Mouse (Mus musculus) spleen, adult 10 weeks (tissue): Measurements from ENCODE around the gene Tmem179b. TPM values are rescaled to one million over a fixed set of nuclear protein-coding genes. Genes with fewer than 3 reads are reported as not detected.

ENCODE experiments used
- polyA plus RNA-seq: library from polyadenylated mRNA; stranded (reverse); fragments of 350-450 nt; fragmentation: Illumina TruSeq; extraction: RNeasy Lipid Tissue Mini Kit (QIAGEN cat#74804); gene quantifications from one replicate; pipeline ENCODE4 v1.2.3, GENCODE M21; 2015; ENCODE audit warnings: low replicate concordance; ENCODE audit not compliant: insufficient read depth

The Tmem179b gene
- polyA plus RNA-seq, 1 experiment from 2014 or later, result 89.0 TPM

Other genes starting within 250 kb of the Tmem179b start
- not detected for gene Slc22a8, start 183.2 kb downstream of the Tmem179b start, polyA plus RNA-seq
- gene Slc22a6, start 156.4 kb downstream of the Tmem179b start, polyA plus RNA-seq, result not detected
- not detected for gene Chrm1, start 110.7 kb downstream of the Tmem179b start, polyA plus RNA-seq
- 149 TPM for gene Slc3a2, start 51.1 kb downstream of the Tmem179b start, polyA plus RNA-seq
- 70.3 TPM for gene Wdr74, start 38.6 kb downstream of the Tmem179b start, polyA plus RNA-seq
- gene 1700092M07Rik, start 33.7 kb downstream of the Tmem179b start, polyA plus RNA-seq, result not detected
- gene Stx5a, start 33.1 kb downstream of the Tmem179b start, polyA plus RNA-seq, result 145 TPM
- gene Nxf1, start 17.4 kb downstream of the Tmem179b start, polyA plus RNA-seq, result 395 TPM
- 36.9 TPM for gene Tmem223, start 3.5 kb downstream of the Tmem179b start, polyA plus RNA-seq
- gene Taf6l, start 11.9 kb upstream of the Tmem179b start, polyA plus RNA-seq, result 4.8 TPM
- 131 TPM for gene Polr2g, start 24.1 kb upstream of the Tmem179b start, polyA plus RNA-seq
- gene Zbtb3, start 28.1 kb upstream of the Tmem179b start, polyA plus RNA-seq, result 3.1 TPM
- 67.2 TPM for gene Ttc9c, start 44.9 kb upstream of the Tmem179b start, polyA plus RNA-seq
- gene Hnrnpul2, start 45.5 kb upstream of the Tmem179b start, polyA plus RNA-seq, result 172 TPM
- not detected for gene AC129217.1, start 55.3 kb upstream of the Tmem179b start, polyA plus RNA-seq
- 33.6 TPM for gene Bscl2, start 63.0 kb upstream of the Tmem179b start, polyA plus RNA-seq
- gene Gng3, start 64.7 kb upstream of the Tmem179b start, polyA plus RNA-seq, result 0.14 TPM
- 0.33 TPM for gene Lrrn4cl, start 76.3 kb upstream of the Tmem179b start, polyA plus RNA-seq
- 103 TPM for gene Ubxn1, start 97.0 kb upstream of the Tmem179b start, polyA plus RNA-seq
- 14.9 TPM for gene Uqcc3, start 106.5 kb upstream of the Tmem179b start, polyA plus RNA-seq
- gene Lbhd1, start 109.3 kb upstream of the Tmem179b start, polyA plus RNA-seq, result 85.8 TPM
- gene Gm49403, start 109.5 kb upstream of the Tmem179b start, polyA plus RNA-seq, result not detected
- gene 1810009A15Rik, start 114.4 kb upstream of the Tmem179b start, polyA plus RNA-seq, result 31.6 TPM
- gene Gm49416, start 114.5 kb upstream of the Tmem179b start, polyA plus RNA-seq, result not detected
- 8.5 TPM for gene Ints5, start 118.5 kb upstream of the Tmem179b start, polyA plus RNA-seq
- gene Ganab, start 123.6 kb upstream of the Tmem179b start, polyA plus RNA-seq, result 156 TPM
- 44.8 TPM for gene B3gat3, start 145.9 kb upstream of the Tmem179b start, polyA plus RNA-seq
- gene Rom1, start 154.9 kb upstream of the Tmem179b start, polyA plus RNA-seq, result 3.7 TPM
- 68.8 TPM for gene Eml3, start 155.1 kb upstream of the Tmem179b start, polyA plus RNA-seq
- 192 TPM for gene Mta2, start 167.4 kb upstream of the Tmem179b start, polyA plus RNA-seq
- 24.7 TPM for gene Tut1, start 179.4 kb upstream of the Tmem179b start, polyA plus RNA-seq
- 623 TPM for gene Eef1g, start 192.6 kb upstream of the Tmem179b start, polyA plus RNA-seq
- 88.3 TPM for gene Ahnak, start 214.8 kb upstream of the Tmem179b start, polyA plus RNA-seq